Mouse (Mus musculus) stomach, postnatal 0 days (tissue): ENCODE results near the gene Tmem184c.

Experiments
- CTCF ChIP-seq: IDR thresholded peaks from 2 replicates; pipeline ENCODE4 v1.5.1; 2016; ENCODE audit warnings: antibody characterized with exemption, low read depth, mild to moderate bottlenecking, moderate library complexity
- EP300 ChIP-seq: optimal IDR thresholded peaks from 2 replicates; pipeline ENCODE3; 2016; ENCODE audit warnings: antibody characterized with exemption

DNA sequence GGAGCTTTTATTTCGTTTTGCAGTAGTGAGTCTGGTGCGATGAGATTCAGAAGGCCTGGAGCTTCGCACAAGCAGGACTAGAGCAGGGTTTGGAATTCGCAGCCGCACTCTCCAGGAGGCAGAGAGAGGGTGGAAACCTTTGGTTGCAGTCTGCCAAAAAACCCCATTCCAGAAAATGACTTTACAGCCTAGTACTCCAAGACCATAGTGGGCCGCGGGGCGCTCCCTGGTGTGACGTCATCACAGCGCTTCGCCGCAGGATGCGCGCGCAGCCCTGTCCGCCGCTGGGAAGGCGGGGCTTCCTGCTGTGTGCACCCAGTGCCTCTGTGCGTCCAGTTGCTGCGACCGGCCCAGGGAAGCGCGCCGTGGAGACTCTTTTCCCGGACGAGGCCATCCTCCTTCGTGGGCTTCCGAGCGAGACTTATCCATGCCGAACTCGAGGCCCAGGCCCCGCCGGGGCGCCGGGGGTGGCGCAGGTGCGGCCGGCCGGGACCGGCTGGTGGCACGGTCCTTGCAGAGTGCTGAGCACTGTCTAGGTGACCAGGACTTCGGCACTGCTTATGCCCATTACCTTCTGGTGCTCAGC, 61.3 kb downstream of the Tmem184c start, which contains the start of gene Prmt9:
- TF ChIP-seq EP300 (no peak), CTCF (no peak)
